Comparison of ENCODE assay signal across 11 mouse cellular contexts in the genomic region with DNA sequence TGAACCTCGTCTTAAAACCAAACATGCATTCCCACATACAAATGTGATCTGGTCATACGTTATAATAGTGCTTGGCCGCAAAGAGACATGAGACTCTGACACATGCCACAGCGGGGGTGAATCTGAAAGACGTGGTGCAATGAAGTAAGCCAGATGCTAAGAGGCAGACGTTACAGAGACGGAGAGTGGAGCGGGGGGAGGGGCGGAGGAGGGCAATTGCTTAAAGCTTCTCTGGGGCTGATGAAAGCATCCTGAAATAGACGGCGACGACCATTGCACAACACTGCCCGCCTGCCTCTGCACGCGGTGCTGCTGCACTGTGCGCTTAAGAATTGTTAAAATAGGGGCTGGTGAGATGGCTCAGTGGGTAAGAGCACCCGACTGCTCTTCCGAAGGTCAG. TPM values are rescaled to one million over a fixed set of nuclear protein-coding genes. Genes with fewer than 3 reads are reported as not detected.
DNase-seq lines count a peak whose midpoint lies in the region; ATAC-seq lines count a peak whose summit lies in the region.
"Had no signal": no experiment of that assay in that cellular context is flagged by ENCODE, and none has a peak within 500 bp of the region (broad histone marks: within the 10 kb centered on the region; RNA-seq: fewer than 3 reads in every experiment).

No protein-coding gene starts in this region.

- no peaks in the 10 kb centered on the region for H3K9me3 ChIP-seq in liver, embryonic 11.5 days (ENCODE audit: control insufficient read depth, low read length)
- H3K9me3 ChIP-seq in liver, embryonic 16.5 days (replicated peaks; ENCODE audit: control insufficient read depth, low read length), result no peaks in the 10 kb centered on the region

- H3K4me2 ChIP-seq in liver, embryonic 11.5 days, result no peak overlapping the region
- no peak overlapping the region for H3K4me2 ChIP-seq in liver, embryonic 16.5 days (ENCODE audit: low read depth, low read length)

- no peak overlapping the region for H3K4me3 ChIP-seq in liver, embryonic 11.5 days (ENCODE audit: low read depth, low read length)
- no peak overlapping the region for H3K4me3 ChIP-seq in liver, embryonic 16.5 days (ENCODE audit: low read depth, low read length)

- H3K4me1 ChIP-seq in liver, embryonic 11.5 days (replicated peaks; ENCODE audit: control insufficient read depth, insufficient read depth, low read length), result no peaks in the 10 kb centered on the region
- H3K4me1 ChIP-seq in liver, embryonic 16.5 days (ENCODE audit: control insufficient read depth, low read depth, low read length), result no peaks in the 10 kb centered on the region

- no peak overlapping the region for H3K27ac ChIP-seq in liver, embryonic 11.5 days (ENCODE audit: low read depth, low read length)
- no peak overlapping the region for H3K27ac ChIP-seq in liver, embryonic 16.5 days (ENCODE audit: low read length)
- H3K27ac ChIP-seq: hindbrain, postnatal 0 days had no signal

- peaks cover 5% of the 10 kb centered on the region; the same call in 1 of the 2 replicates for H3K27me3 ChIP-seq in liver, embryonic 11.5 days (replicated peaks; ENCODE audit: control insufficient read depth, insufficient read depth, low read length)
- no peaks in the 10 kb centered on the region for H3K27me3 ChIP-seq in liver, embryonic 16.5 days (ENCODE audit: control insufficient read depth, insufficient read depth, low read depth, low read length)

- ATAC-seq in liver, embryonic 11.5 days (replicated peaks; ENCODE audit: low FRiP score), result no peak
- peak; percentile 27; the same call in 1 of the 2 replicates for ATAC-seq in liver, embryonic 16.5 days (ENCODE audit: low read depth)
- peak; percentile 80; the same call in 1 of the 2 replicates for ATAC-seq in monocyte, adult 5-6 weeks (replicated peaks; ENCODE audit: insufficient number of reproducible peaks, low FRiP score, low TSS enrichment, poor library complexity, severe bottlenecking)
- ATAC-seq: forebrain, embryonic 14.5 days; hindbrain, postnatal 0 days had no signal

- H3K36me3 ChIP-seq in liver, embryonic 11.5 days (ENCODE audit: control insufficient read depth, insufficient read depth, low read length), result no peaks in the 10 kb centered on the region
- H3K36me3 ChIP-seq in liver, embryonic 16.5 days (ENCODE audit: control insufficient read depth, insufficient read depth), result no peaks in the 10 kb centered on the region

- H3K9ac ChIP-seq in liver, embryonic 11.5 days (ENCODE audit: low read depth, low read length), result no peak overlapping the region
- H3K9ac ChIP-seq in liver, embryonic 16.5 days (ENCODE audit: low read depth, low read length), result no peak overlapping the region

- WGBS in liver, embryonic 11.5 days, result 41% methylated on average over 18 of the region's 18 CpGs
- whole genome bisulfite sequencing in liver, embryonic 16.5 days (ENCODE audit: insufficient replicate concordance), result 36% methylated on average over 18 of the region's 18 CpGs

- DNase-seq in cerebellum, postnatal 10 days, result peak; percentile 48 to 50
- no peak for DNase-seq in cerebellum, adult 9-10 months
- DNase-seq in liver, result peak; percentile 46
- DNase-seq in liver, embryonic 11.5 days (ENCODE audit: low spot score), result no peak
- no peak for DNase-seq in kidney, postnatal 25 days
- no peak for DNase-seq in thymus, postnatal 10 days (ENCODE audit: low spot score in 2 of 2)
- DNase-seq: cerebellum, postnatal 25 days had no signal

RNA-seq across cellular contexts. Expression of gene Gpr157, which starts 11.0 kb away (rescaled TPM):
- polyA plus RNA-seq in liver, embryonic 11.5 days (2014; fragmentation: Nextera tagmentation; extraction: Ambion mirVana), result 0.29 and 0.31 TPM in 2 replicates
- 0.37 and 0.74 TPM in 2 replicates for polyA plus RNA-seq in liver, embryonic 16.5 days (2015; fragmentation: Nextera tagmentation; extraction: Ambion mirVana)
- total RNA-seq in monocyte, adult 5-6 weeks (2017), result 0.19 to 0.39 TPM (median 0.32 TPM) in 3 replicates

RNA-seq across cellular contexts. Expression of gene Slc2a5, which starts 42.9 kb away (rescaled TPM):
- polyA plus RNA-seq in liver, embryonic 11.5 days (2014; fragmentation: Nextera tagmentation; extraction: Ambion mirVana), result 0.14 and 0.48 TPM in 2 replicates
- 0.21 and 0.27 TPM in 2 replicates for polyA plus RNA-seq in liver, embryonic 16.5 days (2015; fragmentation: Nextera tagmentation; extraction: Ambion mirVana)
- total RNA-seq in monocyte, adult 5-6 weeks (2017), result 0.10 TPM in 1 of 3 replicates, not detected in the others

Comparison
In these comparisons a context has a peak if more than half of its experiments do, and no peak if none do; other contexts are left out.
1. DNase-seq: peak in cerebellum, postnatal 10 days (2 of 2) and liver (single experiment); none in cerebellum, adult 9-10 months (single experiment), liver, embryonic 11.5 days (single experiment), kidney, postnatal 25 days (0 of 2) and thymus, postnatal 10 days (0 of 2).